Mouse (Mus musculus) kidney, adult 9 months (tissue): ENCODE measurements around the gene Ube3b.
A peak's percentile ranks its signal among the peaks of the same experiment; 100 is the strongest.

Experiments
- DNase-seq: peaks from one replicate; pipeline ENCODE4 v3.0.0; 2022

The Ube3b gene

GRCm38 (mm10) chr5:114374409-114375213 is 5.8 kb upstream of the Ube3b start:
- DNase-seq: peak; percentile 34

- no peak for DNase-seq
Measured at GRCm38 (mm10) chr5:114378177-114378920, 2.1 kb upstream of the Ube3b start.

GRCm38 (mm10) chr5:114378936-114379335 is 1.5 kb upstream of the Ube3b start:
- DNase-seq: no peak

- no peak for DNase-seq
Measured at GRCm38 (mm10) chr5:114379763-114380162, 644 bp upstream of the Ube3b start.

GRCm38 (mm10) chr5:114381013-114381351 is 575 bp downstream of the Ube3b start:
- DNase-seq: peak; percentile 55

GRCm38 (mm10) chr5:114383184-114383904 is 2.9 kb downstream of the Ube3b start:
- DNase-seq: no peak

GRCm38 (mm10) chr5:114384448-114384847 is 4.0 kb downstream of the Ube3b start:
- no peak for DNase-seq

- DNase-seq: no peak
Measured at GRCm38 (mm10) chr5:114393169-114393568, 12.8 kb downstream of the Ube3b start.

- DNase-seq: no peak
Measured at GRCm38 (mm10) chr5:114406592-114406991, 26.2 kb downstream of the Ube3b start.

- no peak for DNase-seq
Measured at GRCm38 (mm10) chr5:114407269-114407668, 26.9 kb downstream of the Ube3b start.

- no peak for DNase-seq
Measured at GRCm38 (mm10) chr5:114407810-114408209, 27.4 kb downstream of the Ube3b start.

GRCm38 (mm10) chr5:114408846-114409245 is 28.4 kb downstream of the Ube3b start:
- DNase-seq: no peak

GRCm38 (mm10) chr5:114410429-114410828 is 30.0 kb downstream of the Ube3b start:
- DNase-seq: no peak

- no peak for DNase-seq
Measured at GRCm38 (mm10) chr5:114412361-114412998, 32.1 kb downstream of the Ube3b start.

- DNase-seq: peak; percentile 71
Measured at GRCm38 (mm10) chr5:114413067-114413735, 32.8 kb downstream of the Ube3b start.

- DNase-seq: no peak
Measured at GRCm38 (mm10) chr5:114415606-114416005, 35.2 kb downstream of the Ube3b start.

GRCm38 (mm10) chr5:114416855-114417254 is 36.4 kb downstream of the Ube3b start:
- no peak for DNase-seq

- no peak for DNase-seq
Measured at GRCm38 (mm10) chr5:114418541-114418940, 38.1 kb downstream of the Ube3b start.

GRCm38 (mm10) chr5:114421561-114422298 is 41.3 kb downstream of the Ube3b start:
- peak; percentile 36 for DNase-seq

GRCm38 (mm10) chr5:114422591-114422990 is 42.2 kb downstream of the Ube3b start:
- DNase-seq: no peak

- no peak for DNase-seq
Measured at GRCm38 (mm10) chr5:114423961-114424360, 43.6 kb downstream of the Ube3b start.

- DNase-seq: no peak
Measured at GRCm38 (mm10) chr5:114426732-114427131, 46.3 kb downstream of the Ube3b start.
